Mouse (Mus musculus) ES-Bruce4 (cell line): ENCODE results near the gene Mrpl34.

ENCODE experiments used
- CTCF ChIP-seq: IDR thresholded peaks from one replicate; pipeline ENCODE4 v1.8.1; 2011; ENCODE audit warnings: low read depth, low read length
- EP300 ChIP-seq: IDR thresholded peaks from 2 replicates; pipeline ENCODE4 v1.6.1; 2011; ENCODE audit warnings: low read depth, low read length; ENCODE audit not compliant: insufficient read depth
- POLR2A ChIP-seq: IDR thresholded peaks from one replicate; pipeline ENCODE4 v1.8.1; 2011; ENCODE audit warnings: low read length; ENCODE audit not compliant: insufficient read depth

DNA sequence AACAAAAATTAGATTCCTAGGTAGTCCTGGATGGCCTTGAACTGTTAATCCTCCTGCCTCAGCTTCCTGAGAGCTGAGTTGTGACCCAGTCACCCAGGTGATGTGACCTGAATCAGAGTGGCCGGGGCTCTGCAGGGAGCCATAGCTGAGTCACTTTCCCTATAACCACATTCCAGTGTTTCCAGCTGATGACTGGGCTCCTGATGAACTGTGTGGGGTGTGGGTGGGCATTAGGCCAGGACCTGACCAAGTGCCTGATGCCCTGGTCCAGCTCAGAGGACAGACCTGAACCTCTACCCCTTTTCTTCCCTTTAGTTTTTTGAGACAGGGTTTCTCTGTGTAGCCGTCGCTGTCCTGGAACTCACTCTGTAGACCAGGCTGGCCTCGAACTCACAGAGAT lies 40.6 kb downstream of the Mrpl34 start:
- TF ChIP-seq CTCF (no peak), EP300 (no peak), POLR2A (no peak)
